Mouse (Mus musculus): ENCODE measurements around the gene Ssr1.

The Ssr1 gene

GRCm38 (mm10) chr13:37980346-37980745 lies 13.7 kb downstream of the Ssr1 start:
- DNase-seq (ENCODE audit: low read depth, low spot score), result no peak

GRCm38 (mm10) chr13:37979506-37979905 lies 14.5 kb downstream of the Ssr1 start:
- no peak for DNase-seq (ENCODE audit: low read depth, low spot score)

GRCm38 (mm10) chr13:37974731-37975130 lies 19.3 kb downstream of the Ssr1 start:
- no peak for DNase-seq (ENCODE audit: low read depth, low spot score)

- no peak for DNase-seq (ENCODE audit: low read depth, low spot score)
Observed at GRCm38 (mm10) chr13:37974036-37974435, 20.0 kb downstream of the Ssr1 start.

GRCm38 (mm10) chr13:37970887-37971530 lies 23.0 kb downstream of the Ssr1 start:
- DNase-seq (ENCODE audit: low read depth, low spot score), result no peak

- no peak for DNase-seq (ENCODE audit: low read depth, low spot score)
Observed at GRCm38 (mm10) chr13:37969988-37970387, 24.0 kb downstream of the Ssr1 start.

- peak; percentile 85 for DNase-seq (ENCODE audit: low read depth, low spot score)
Observed at GRCm38 (mm10) chr13:37969337-37969736, 24.7 kb downstream of the Ssr1 start.

- no peak for DNase-seq (ENCODE audit: low read depth, low spot score)
Observed at GRCm38 (mm10) chr13:37967565-37967964, 26.5 kb downstream of the Ssr1 start.

GRCm38 (mm10) chr13:37967052-37967437 lies 27.0 kb downstream of the Ssr1 start:
- peak; percentile 61 for DNase-seq (ENCODE audit: low read depth, low spot score)

- DNase-seq (ENCODE audit: low read depth, low spot score), result peak; percentile 20
Observed at GRCm38 (mm10) chr13:37966256-37967051, 27.6 kb downstream of the Ssr1 start.

GRCm38 (mm10) chr13:37965126-37965914 lies 28.7 kb downstream of the Ssr1 start:
- no peak for DNase-seq (ENCODE audit: low read depth, low spot score)

GRCm38 (mm10) chr13:37964128-37965087 lies 29.6 kb downstream of the Ssr1 start:
- DNase-seq (ENCODE audit: low read depth, low spot score), result no peak

GRCm38 (mm10) chr13:37963354-37964007 lies 30.5 kb downstream of the Ssr1 start:
- DNase-seq (ENCODE audit: low read depth, low spot score), result peak; percentile 89

- DNase-seq (ENCODE audit: low read depth, low spot score), result no peak
Observed at GRCm38 (mm10) chr13:37962541-37962940, 31.5 kb downstream of the Ssr1 start.

GRCm38 (mm10) chr13:37959936-37960335 lies 34.1 kb downstream of the Ssr1 start:
- no peak for DNase-seq (ENCODE audit: low read depth, low spot score)

GRCm38 (mm10) chr13:37959239-37959907 lies 34.6 kb downstream of the Ssr1 start:
- DNase-seq (ENCODE audit: low read depth, low spot score), result no peak

- no peak for DNase-seq (ENCODE audit: low read depth, low spot score)
Observed at GRCm38 (mm10) chr13:37958498-37959238, 35.3 kb downstream of the Ssr1 start.

- DNase-seq (ENCODE audit: low read depth, low spot score), result no peak
Observed at GRCm38 (mm10) chr13:37954318-37954717, 39.7 kb downstream of the Ssr1 start.

GRCm38 (mm10) chr13:37952981-37953380 lies 41.0 kb downstream of the Ssr1 start:
- DNase-seq (ENCODE audit: low read depth, low spot score), result no peak

All from forelimb bud, embryonic 11.5 days (tissue).